Mouse (Mus musculus) MEL (cell line): ENCODE measurements around the gene Tmem37. TPM values are rescaled to one million over a fixed set of nuclear protein-coding genes. Genes with fewer than 3 reads are reported as not detected.
"Not testable (repeated sequence)": the region's sequence is repeated elsewhere in the genome, so short reads cannot be mapped to it uniquely, and the experiment has no call there.

ENCODE experiments used
- DNase-seq: peaks from one replicate; pipeline ENCODE4 v3.0.0; 2011; ENCODE audit warnings: low read depth, low spot score
- H3K27ac ChIP-seq: 2 replicates; pipeline ENCODE4 v1.5.1; 2012; ENCODE audit warnings: low read depth, mild to moderate bottlenecking, control low read depth, low read length, moderate library complexity; ENCODE audit not compliant: control insufficient read depth
- H3K27me3 ChIP-seq, 2 experiments: fragments of 150-350 bp in 1 of 2; sonication (generic) in 1 of 2; 2 replicates each; pipeline ENCODE4 v1.6.1; 2012; ENCODE audit warnings: low read length in 2 of 2, mild to moderate bottlenecking in 2 of 2, improper control_type of control experiment in 1 of 2, moderate library complexity in 1 of 2; ENCODE audit not compliant: insufficient read depth in 2 of 2, control insufficient read depth in 1 of 2
- H3K36me3 ChIP-seq, 2 experiments: 2 replicates each; pipeline ENCODE4 v1.6.1; 2012 to 2014; ENCODE audit warnings: low read length in 2 of 2, improper control_type of control experiment in 1 of 2, inconsistent platforms in 1 of 2, mild to moderate bottlenecking in 1 of 2; ENCODE audit not compliant: insufficient read depth in 2 of 2, control insufficient read depth in 1 of 2
- H3K4me1 ChIP-seq, 2 experiments: fragments of 150-350 bp in 1 of 2; sonication (generic) in 1 of 2; 2 replicates each; pipeline ENCODE4 v1.6.1; 2012; ENCODE audit warnings: low read length in 2 of 2, improper control_type of control experiment in 1 of 2, mild to moderate bottlenecking in 1 of 2; ENCODE audit not compliant: insufficient read depth in 2 of 2, control insufficient read depth in 1 of 2
- H3K4me3 ChIP-seq, 2 experiments: fragments of 150-350 bp in 1 of 2; sonication (generic) in 1 of 2; 2 replicates each; pipeline ENCODE4 v1.5.1; 2012; ENCODE audit warnings: low read depth in 2 of 2, low read length in 2 of 2, mild to moderate bottlenecking in 2 of 2, moderate library complexity in 2 of 2, control low read depth in 1 of 2, improper control_type of control experiment in 1 of 2; ENCODE audit not compliant: control insufficient read depth in 1 of 2, insufficient read depth in 1 of 2
- H3K79me2 ChIP-seq: 2 replicates; pipeline ENCODE4 v1.6.1; 2012; ENCODE audit warnings: mild to moderate bottlenecking, low read length, moderate library complexity; ENCODE audit not compliant: control insufficient read depth, poor library complexity, insufficient read depth
- H3K9ac ChIP-seq: 2 replicates; pipeline ENCODE4 v1.6.1; 2012; ENCODE audit warnings: low read depth, mild to moderate bottlenecking, control low read depth, low read length, moderate library complexity; ENCODE audit not compliant: control insufficient read depth, poor library complexity, severe bottlenecking
- H3K9me3 ChIP-seq: fragments of 150-350 bp; sonication (generic); replicated peaks from 2 replicates; pipeline ENCODE4 v1.6.1; 2012; ENCODE audit warnings: mild to moderate bottlenecking, low read length, improper control_type of control experiment, moderate library complexity; ENCODE audit not compliant: insufficient read depth
- CTCF ChIP-seq, 3 experiments: IDR thresholded peaks in 2 of 3; conservative IDR thresholded peaks in 1 of 3; 2 replicates each; pipeline ENCODE4 v1.5.1; 2011 to 2012; ENCODE audit warnings: low read length in 3 of 3, low read depth in 2 of 3, mild to moderate bottlenecking in 2 of 3, improper control_type of control experiment in 1 of 3, inconsistent platforms in 1 of 3, mixed read lengths in 1 of 3, moderate library complexity in 1 of 3; ENCODE audit not compliant: control insufficient read depth in 1 of 3, insufficient read depth in 1 of 3, poor library complexity in 1 of 3, severe bottlenecking in 1 of 3
- EP300 ChIP-seq, 2 experiments: IDR thresholded peaks; 2 replicates each; pipeline ENCODE4 v1.6.1; 2011; ENCODE audit warnings: improper control_type of control experiment in 2 of 2, low read length in 2 of 2, low read depth in 1 of 2, mild to moderate bottlenecking in 1 of 2
- GATA1 ChIP-seq: IDR thresholded peaks from 2 replicates; pipeline ENCODE4 v1.6.1; 2011; ENCODE audit warnings: low read depth, low read length, improper control_type of control experiment
- MYB ChIP-seq: IDR thresholded peaks from 2 replicates; pipeline ENCODE4 v1.6.1; 2011; ENCODE audit warnings: mild to moderate bottlenecking, low read depth, low read length, improper control_type of control experiment
- NRF1 ChIP-seq: IDR thresholded peaks from 2 replicates; pipeline ENCODE4 v1.6.1; 2014; ENCODE audit warnings: low read depth, mild to moderate bottlenecking, inconsistent platforms, low read length, improper control_type of control experiment, moderate library complexity; ENCODE audit not compliant: poor library complexity, insufficient read depth, severe bottlenecking
- RAD21 ChIP-seq: IDR thresholded peaks from 2 replicates; pipeline ENCODE4 v1.6.1; 2011; ENCODE audit warnings: mild to moderate bottlenecking, low read depth, low read length, improper control_type of control experiment
- RCOR1 ChIP-seq: IDR thresholded peaks from 2 replicates; pipeline ENCODE4 v1.6.1; 2012; ENCODE audit warnings: low read depth, mild to moderate bottlenecking, inconsistent platforms, low read length, improper control_type of control experiment
- SMC3 ChIP-seq: IDR thresholded peaks from 2 replicates; pipeline ENCODE4 v1.6.1; 2011; ENCODE audit warnings: low read depth, low read length, improper control_type of control experiment
- TAL1 ChIP-seq: IDR thresholded peaks from 2 replicates; pipeline ENCODE4 v1.6.1; 2012; ENCODE audit warnings: mild to moderate bottlenecking, inconsistent platforms, low read length, moderate library complexity, mixed read lengths
- ZC3H11A ChIP-seq: IDR thresholded peaks from 2 replicates; pipeline ENCODE4 v1.6.1; 2012; ENCODE audit warnings: low read depth, mild to moderate bottlenecking, inconsistent platforms, low read length, improper control_type of control experiment
- polyA plus RNA-seq, 2 experiments: library from polyadenylated mRNA; stranded (reverse) in 1 of 2; unstranded in 1 of 2; fragments of >175 nt in 1 of 2; fragments of >200 nt in 1 of 2; gene quantifications; 2 replicates each; pipeline versions ENCODE4 v1.2.1 to v1.2.4; 2012; ENCODE audit warnings: low replicate concordance in 2 of 2, low read depth in 1 of 2; ENCODE audit not compliant: insufficient read length in 2 of 2, insufficient read depth in 1 of 2, missing spikeins in 1 of 2
- total RNA-seq: library from RNA; depleted of rRNA; stranded (reverse); fragments of 300-350 nt; gene quantifications from 2 replicates; pipeline ENCODE4 v1.2.3, GENCODE M21; 2012

Tmem37 gene
- total and polyA plus RNA-seq, 3 experiments, result 2.6 to 9.1 TPM; not detected in 1

- no peak overlapping the region for H3K4me3 ChIP-seq
- TF ChIP-seq RAD21, result peak; percentile 64
- TF ChIP-seq MYB, result no peak
- no peak for TF ChIP-seq NRF1
- TF ChIP-seq ZC3H11A, result peak; percentile 50
- peak; percentile 58 to 65 (median 64) for TF ChIP-seq CTCF (IDR thresholded peaks at IDR 0.05 in 2 of 3, conservative IDR thresholded peaks at IDR 0.05 in 1 of 3; ENCODE audit: control insufficient read depth in 1 of 3, insufficient read depth in 1 of 3, low read depth in 2 of 3, low read length in 3 of 3, poor library complexity in 1 of 3, severe bottlenecking in 1 of 3)
- peak; percentile 59 for TF ChIP-seq SMC3
- no peaks in the 10 kb centered on the region; a peak in 1 of 4 replicates for H3K36me3 ChIP-seq
- H3K27me3 ChIP-seq, result no peaks in the 10 kb centered on the region
- no peak overlapping the region for H3K9ac ChIP-seq
- H3K4me1 ChIP-seq, result peaks cover 0 to 11% of the 10 kb centered on the region in 2 experiments; a peak in 3 of 4 replicates
- peak; percentile 72 for DNase-seq
- no peak overlapping the region for H3K27ac ChIP-seq
- H3K79me2 ChIP-seq, result no peaks in the 10 kb centered on the region
- no peaks in the 10 kb centered on the region for H3K9me3 ChIP-seq
Measured at GRCm38 (mm10) chr1:120098327-120098726, 24.5 kb upstream of the Tmem37 start.

GRCm38 (mm10) chr1:120094920-120095319 is 21.0 kb upstream of the Tmem37 start:
- H3K4me1 ChIP-seq, result peaks cover 0 to 11% of the 10 kb centered on the region in 2 experiments; a peak in 3 of 4 replicates
- no peak overlapping the region for H3K27ac ChIP-seq
- no peaks in the 10 kb centered on the region for H3K27me3 ChIP-seq
- no peaks in the 10 kb centered on the region for H3K79me2 ChIP-seq
- no peaks in the 10 kb centered on the region; a peak in 1 of 4 replicates for H3K36me3 ChIP-seq
- TF ChIP-seq CTCF (IDR thresholded peaks at IDR 0.05 in 2 of 3, conservative IDR thresholded peaks at IDR 0.05 in 1 of 3; ENCODE audit: control insufficient read depth in 1 of 3, insufficient read depth in 1 of 3, low read depth in 2 of 3, low read length in 3 of 3, poor library complexity in 1 of 3, severe bottlenecking in 1 of 3), result no peak
- TF ChIP-seq TAL1, result peak; percentile 15; the same call in 1 of the 2 replicates
- no peak for TF ChIP-seq ZC3H11A
- TF ChIP-seq RAD21, result no peak
- TF ChIP-seq GATA1, result peak; percentile 50
- TF ChIP-seq EP300 (IDR thresholded peaks at IDR 0.05; ENCODE audit: low read depth in 1 of 2, low read length in 2 of 2), result peak; percentile 30 to 34; a peak in 1 of 4 replicates
- no peak for TF ChIP-seq NRF1
- TF ChIP-seq RCOR1, result no peak
- H3K9ac ChIP-seq, result no peak overlapping the region
- H3K4me3 ChIP-seq, result no peak overlapping the region
- no peaks in the 10 kb centered on the region for H3K9me3 ChIP-seq
- DNase-seq, result peak; percentile 76

GRCm38 (mm10) chr1:120093482-120094134 is 19.7 kb upstream of the Tmem37 start:
- TF ChIP-seq CTCF (IDR thresholded peaks at IDR 0.05 in 2 of 3, conservative IDR thresholded peaks at IDR 0.05 in 1 of 3; ENCODE audit: control insufficient read depth in 1 of 3, insufficient read depth in 1 of 3, low read depth in 2 of 3, low read length in 3 of 3, poor library complexity in 1 of 3, severe bottlenecking in 1 of 3) (peak; percentile 86 to 93 (median 93)), SMC3 (peak; percentile 81), RAD21 (peak; percentile 87), ZC3H11A (peak; percentile 74)
- H3K27me3 ChIP-seq, H3K27ac ChIP-seq, H3K4me3 ChIP-seq, H3K4me1 ChIP-seq, H3K36me3 ChIP-seq, H3K79me2 ChIP-seq, H3K9ac ChIP-seq, H3K9me3 ChIP-seq: not testable (repeated sequence)
- DNase-seq, result peak; percentile 88
